Mouse (Mus musculus) small intestine, adult 2 months (tissue): ENCODE results near the gene Mcam. TPM values are rescaled to one million over a fixed set of nuclear protein-coding genes. Genes with fewer than 3 reads are reported as not detected.

Experiments
- H3K27ac ChIP-seq: fragments of 200-500 bp; 2 replicates; pipeline ENCODE4 v1.5.1; 2012; ENCODE audit warnings: low read depth, low read length, control low read depth, inconsistent platforms; ENCODE audit not compliant: insufficient read depth
- H3K27me3 ChIP-seq: fragments of 200-500 bp; 2 replicates; pipeline ENCODE4 v1.6.1; 2012; ENCODE audit warnings: mild to moderate bottlenecking, moderate library complexity, low read length, inconsistent platforms; ENCODE audit not compliant: control insufficient read depth, insufficient read depth
- H3K36me3 ChIP-seq: fragments of 200-500 bp; 2 replicates; pipeline ENCODE4 v1.6.1; 2012; ENCODE audit warnings: mild to moderate bottlenecking, low read length, control low read depth, inconsistent platforms; ENCODE audit not compliant: control insufficient read depth, insufficient read depth
- H3K4me1 ChIP-seq: fragments of 200-500 bp; 2 replicates; pipeline ENCODE4 v1.6.1; 2012; ENCODE audit warnings: low read length, inconsistent platforms, mixed read lengths; ENCODE audit not compliant: control insufficient read depth, insufficient read depth, insufficient read length
- H3K4me3 ChIP-seq: fragments of 200-500 bp; 2 replicates; pipeline ENCODE4 v1.5.1; 2012; ENCODE audit warnings: low read depth, mild to moderate bottlenecking, control low read depth, inconsistent platforms, low read length, moderate library complexity
- CTCF ChIP-seq: fragments of 200-500 bp; IDR thresholded peaks from 2 replicates; pipeline ENCODE4 v1.5.1; 2012; ENCODE audit warnings: low read depth, mild to moderate bottlenecking, control low read depth, inconsistent platforms, low read length, moderate library complexity, mixed read lengths; ENCODE audit not compliant: insufficient replicate concordance, insufficient read length; ENCODE audit errors: extremely low read depth
- POLR2A ChIP-seq: fragments of 200-500 bp; IDR thresholded peaks from 2 replicates; pipeline ENCODE4 v1.6.1; 2012; ENCODE audit warnings: low read depth, mild to moderate bottlenecking, control low read depth, inconsistent platforms, low read length, moderate library complexity
- WGBS: fragments of 180-500 bp; shearing (Covaris S2); methylation state at CpG from one replicate; pipeline ENCODE4 v1.1.7; 2018; 5-methylcytosine and 5-hydroxymethylcytosine counted together
- polyA plus RNA-seq: library from polyadenylated mRNA; depleted of rRNA; stranded (reverse); fragments of >200 nt; gene quantifications from 2 replicates; pipeline ENCODE4 v1.2.3, GENCODE M21; 2012

The Mcam gene
- polyA plus RNA-seq, 1 experiment, result 14.2 TPM

- no peak for TF ChIP-seq POLR2A
- no peak for TF ChIP-seq CTCF
- Histone ChIP-seq H3K4me1 (peaks cover 5% of the 10 kb centered on the region), H3K27me3 (no peaks in the 10 kb centered on the region), H3K27ac (no peak overlapping the region), H3K36me3 (peaks cover 3% of the 10 kb centered on the region; the same call in 1 of the 2 replicates), H3K4me3 (no peak overlapping the region)
- 83% methylated on average over 10 of the region's 10 CpGs for WGBS
Observed at GRCm38 (mm10) chr9:44105781-44106180, 28.5 kb upstream of the Mcam start.

GRCm38 (mm10) chr9:44106182-44106581 lies 28.1 kb upstream of the Mcam start:
- peaks cover 3% of the 10 kb centered on the region; the same call in 1 of the 2 replicates for H3K36me3 ChIP-seq
- no peak overlapping the region for H3K4me3 ChIP-seq
- H3K4me1 ChIP-seq, result peaks cover 5% of the 10 kb centered on the region
- TF ChIP-seq POLR2A (no peak), CTCF (no peak)
- 87% methylated on average over 7 of the region's 7 CpGs for WGBS
- H3K27ac ChIP-seq, result no peak overlapping the region
- no peaks in the 10 kb centered on the region for H3K27me3 ChIP-seq

GRCm38 (mm10) chr9:44106596-44106995 lies 27.7 kb upstream of the Mcam start:
- TF ChIP-seq POLR2A, result no peak
- no peak for TF ChIP-seq CTCF
- H3K4me3 ChIP-seq, result no peak overlapping the region
- no peaks in the 10 kb centered on the region for H3K27me3 ChIP-seq
- no peak overlapping the region for H3K27ac ChIP-seq
- H3K36me3 ChIP-seq, result peaks cover 3% of the 10 kb centered on the region; the same call in 1 of the 2 replicates
- H3K4me1 ChIP-seq, result peaks cover 5% of the 10 kb centered on the region
- WGBS, result 77% methylated on average over 4 of the region's 4 CpGs

GRCm38 (mm10) chr9:44107110-44107509 lies 27.2 kb upstream of the Mcam start, which contains the start of gene C1qtnf5:
C1qtnf5 (plus strand) TSS chr9:44107245.
- H3K4me1 ChIP-seq, result peaks cover 5% of the 10 kb centered on the region
- H3K4me3 ChIP-seq, result peak within 1 kb of the TSS; percentile 45
- no peaks in the 10 kb centered on the region for H3K27me3 ChIP-seq
- 70% methylated on average over 8 of the region's 8 CpGs for WGBS
- H3K27ac ChIP-seq, result peak within 1 kb of the TSS; percentile 71
- no peak for TF ChIP-seq POLR2A
- H3K36me3 ChIP-seq, result peaks cover 3% of the 10 kb centered on the region; the same call in 1 of the 2 replicates

GRCm38 (mm10) chr9:44107557-44108179 lies 26.6 kb upstream of the Mcam start:
- WGBS, result 66% methylated on average over 25 of the region's 25 CpGs
- H3K27ac ChIP-seq, result peak overlapping the region; percentile 71
- TF ChIP-seq POLR2A (no peak), CTCF (peak; percentile 41; the same call in 1 of the 2 replicates)
- H3K4me1 ChIP-seq, result peaks cover 5% of the 10 kb centered on the region
- peak overlapping the region; percentile 45 for H3K4me3 ChIP-seq
- no peaks in the 10 kb centered on the region for H3K27me3 ChIP-seq
- peaks cover 3% of the 10 kb centered on the region; the same call in 1 of the 2 replicates for H3K36me3 ChIP-seq

- H3K27ac ChIP-seq, result 0 out of 2 replicates have a peak overlapping the region, but pooled peaks have one; percentile 71
- TF ChIP-seq POLR2A (no peak), CTCF (no peak)
- H3K4me3 ChIP-seq, result 0 out of 2 replicates have a peak overlapping the region, but pooled peaks have one; percentile 45
- peaks cover 3% of the 10 kb centered on the region; the same call in 1 of the 2 replicates for H3K36me3 ChIP-seq
- H3K4me1 ChIP-seq, result peaks cover 5% of the 10 kb centered on the region
- WGBS, result 81% methylated on average over 31 of the region's 31 CpGs
- H3K27me3 ChIP-seq, result no peaks in the 10 kb centered on the region
Observed at GRCm38 (mm10) chr9:44108269-44109055, 25.8 kb upstream of the Mcam start.
